Mouse (Mus musculus) midbrain, embryonic 11.5 days (tissue): ENCODE measurements at regions not wholly inside any gene's neighbourhood (a gene's known extent, or its start where the extent isn't known, plus 50 kb on each side); places are given as distances from the start of the nearest gene placed in this dataset.

Experiments used
- ATAC-seq: fragments of 200-750 bp; cut with Nextera tagmentation; 2 replicates; pipeline ENCODE4 v1.8.0; 2017; ENCODE audit warnings: moderate TSS enrichment, moderate library complexity; ENCODE audit not compliant: low FRiP score
- DNase-seq: peaks from one replicate; pipeline ENCODE4 v3.0.0; 2015; ENCODE audit warnings: low spot score; ENCODE audit errors: missing footprints
- H3K27ac ChIP-seq: fragments of 300-500 bp; sonication (generic); 2 replicates; pipeline ENCODE4 v1.5.1; 2014; ENCODE audit warnings: low read depth, low read length
- H3K27me3 ChIP-seq: fragments of 300-500 bp; sonication (generic); 2 replicates; pipeline ENCODE4 v1.6.1; 2014; ENCODE audit warnings: mild to moderate bottlenecking, low read length, moderate library complexity, mixed read lengths; ENCODE audit not compliant: control insufficient read depth, insufficient read depth
- H3K36me3 ChIP-seq: fragments of 300-500 bp; sonication (generic); 2 replicates; pipeline ENCODE4 v1.6.1; 2014; ENCODE audit warnings: mild to moderate bottlenecking, low read length, moderate library complexity, mixed read lengths; ENCODE audit not compliant: control insufficient read depth, insufficient read depth
- H3K4me1 ChIP-seq: fragments of 300-500 bp; sonication (generic); 2 replicates; pipeline ENCODE4 v1.6.1; 2014; ENCODE audit warnings: low read length; ENCODE audit not compliant: control insufficient read depth, insufficient read depth
- H3K4me2 ChIP-seq: fragments of 300-500 bp; sonication (generic); 2 replicates; pipeline ENCODE4 v1.6.1; 2014; ENCODE audit warnings: mild to moderate bottlenecking, moderate library complexity
- H3K4me3 ChIP-seq: fragments of 300-500 bp; sonication (generic); 2 replicates; pipeline ENCODE4 v1.5.1; 2014; ENCODE audit warnings: low read depth, low read length
- H3K9ac ChIP-seq: fragments of 300-500 bp; sonication (generic); 2 replicates; pipeline ENCODE4 v1.6.1; 2014; ENCODE audit warnings: low read length
- H3K9me3 ChIP-seq: fragments of 300-500 bp; sonication (generic); 2 replicates; pipeline ENCODE4 v1.6.1; 2016; ENCODE audit warnings: low read length; ENCODE audit not compliant: control insufficient read depth
- WGBS: fragments of 180-500 bp; shearing (Covaris S2); extraction: QIAGEN DNeasy Blood & Tissue Kit; methylation state at CpG from one replicate; pipeline ENCODE4 v1.1.7; 2014; 5-methylcytosine and 5-hydroxymethylcytosine counted together

GRCm38 (mm10) chr7:52399513-52399912 lies 384.0 kb upstream of the 1700015G11Rik start:
- Histone ChIP-seq H3K36me3 (no peaks in the 10 kb centered on the region), H3K9me3 (no peaks in the 10 kb centered on the region), H3K4me3 (no peak overlapping the region), H3K27me3 (no peaks in the 10 kb centered on the region), H3K9ac (no peak overlapping the region), H3K4me2 (no peak overlapping the region), H3K27ac (no peak overlapping the region), H3K4me1 (no peaks in the 10 kb centered on the region)
- WGBS = 90% methylated on average over 3 of the region's 3 CpGs
- no peak for DNase-seq
- no peak for ATAC-seq

- Histone ChIP-seq H3K4me2 (no peak overlapping the region), H3K9ac (no peak overlapping the region), H3K27ac (no peak overlapping the region), H3K4me1 (no peaks in the 10 kb centered on the region), H3K27me3 (no peaks in the 10 kb centered on the region), H3K9me3 (no peaks in the 10 kb centered on the region), H3K36me3 (no peaks in the 10 kb centered on the region), H3K4me3 (no peak overlapping the region)
- ATAC-seq = peak; percentile 62; the same call in 1 of the 2 replicates
- DNase-seq = peak; percentile 93
- WGBS = 23% methylated on average over 2 of the region's 2 CpGs
These were observed 376.3 kb upstream of the 1700015G11Rik start for GRCm38 (mm10) chr7:52391793-52392192.
